Mouse (Mus musculus): Measurements from ENCODE around the gene Gm21671. TPM values are rescaled to one million over a fixed set of nuclear protein-coding genes. Genes with fewer than 3 reads are reported as not detected.

Gene Gm21671
- total and polyA plus RNA-seq, 3 experiments = not detected

Other genes starting within 250 kb of the Gm21671 start
- gene Xrcc2, start 248.6 kb downstream of the Gm21671 start, total RNA-seq (2012; rRNA removed) = 25.4 and 34.1 TPM in 2 replicates
- 10 to 100 TPM in 1 of 2 experiments, not detected in 1; 22.8 TPM for gene Xrcc2, start 248.6 kb downstream of the Gm21671 start, polyA plus RNA-seq (2012; ENCODE audit: insufficient read depth in 1 of 2, insufficient read length in 2 of 2, low read depth in 1 of 2, low replicate concordance in 2 of 2, missing spikeins in 1 of 2)
- 7.4 and 8.7 TPM in 2 replicates for gene Actr3b, start 194.4 kb downstream of the Gm21671 start, total RNA-seq (2012; rRNA removed)
- gene Actr3b, start 194.4 kb downstream of the Gm21671 start, polyA plus RNA-seq (2012; ENCODE audit: insufficient read depth in 1 of 2, insufficient read length in 2 of 2, low read depth in 1 of 2, low replicate concordance in 2 of 2, missing spikeins in 1 of 2) = 10 to 100 TPM in 1 of 2 experiments, not detected in 1; 11.1 TPM
- gene Gm21663, start 12.0 kb downstream of the Gm21671 start, total RNA-seq (2012; rRNA removed) = not detected in 2 replicates
- not detected for gene Gm21663, start 12.0 kb downstream of the Gm21671 start, polyA plus RNA-seq (2012; ENCODE audit: insufficient read depth in 1 of 2, insufficient read length in 2 of 2, low read depth in 1 of 2, low replicate concordance in 2 of 2, missing spikeins in 1 of 2)
- gene Gm21680, start 18.2 kb upstream of the Gm21671 start, total RNA-seq (2012; rRNA removed) = not detected in 2 replicates
- gene Gm21680, start 18.2 kb upstream of the Gm21671 start, polyA plus RNA-seq (2012; ENCODE audit: insufficient read depth in 1 of 2, insufficient read length in 2 of 2, low read depth in 1 of 2, low replicate concordance in 2 of 2, missing spikeins in 1 of 2) = not detected
- gene Gm21698, start 34.2 kb upstream of the Gm21671 start, total RNA-seq (2012; rRNA removed) = not detected in 2 replicates
- not detected for gene Gm21698, start 34.2 kb upstream of the Gm21671 start, polyA plus RNA-seq (2012; ENCODE audit: insufficient read depth in 1 of 2, insufficient read length in 2 of 2, low read depth in 1 of 2, low replicate concordance in 2 of 2, missing spikeins in 1 of 2)
- gene Gm1979, start 50.4 kb upstream of the Gm21671 start, total RNA-seq (2012; rRNA removed) = not detected in 2 replicates
- not detected for gene Gm1979, start 50.4 kb upstream of the Gm21671 start, polyA plus RNA-seq (2012; ENCODE audit: insufficient read depth in 1 of 2, insufficient read length in 2 of 2, low read depth in 1 of 2, low replicate concordance in 2 of 2, missing spikeins in 1 of 2)
- gene Gm5862, start 68.5 kb upstream of the Gm21671 start, total RNA-seq (2012; rRNA removed) = not detected in 2 replicates
- not detected for gene Gm5862, start 68.5 kb upstream of the Gm21671 start, polyA plus RNA-seq (2012; ENCODE audit: insufficient read depth in 1 of 2, insufficient read length in 2 of 2, low read depth in 1 of 2, low replicate concordance in 2 of 2, missing spikeins in 1 of 2)
- gene Speer4a, start 85.1 kb upstream of the Gm21671 start, total RNA-seq (2012; rRNA removed) = not detected in 2 replicates
- not detected for gene Speer4a, start 85.1 kb upstream of the Gm21671 start, polyA plus RNA-seq (2012; ENCODE audit: insufficient read depth in 1 of 2, insufficient read length in 2 of 2, low read depth in 1 of 2, low replicate concordance in 2 of 2, missing spikeins in 1 of 2)
- not detected in 2 replicates for gene Gm7347, start 104.2 kb upstream of the Gm21671 start, total RNA-seq (2012; rRNA removed)
- not detected for gene Gm7347, start 104.2 kb upstream of the Gm21671 start, polyA plus RNA-seq (2012; ENCODE audit: insufficient read depth in 1 of 2, insufficient read length in 2 of 2, low read depth in 1 of 2, low replicate concordance in 2 of 2, missing spikeins in 1 of 2)
- gene Gm10471, start 134.9 kb upstream of the Gm21671 start, total RNA-seq (2012; rRNA removed) = not detected in 2 replicates
- not detected for gene Gm10471, start 134.9 kb upstream of the Gm21671 start, polyA plus RNA-seq (2012; ENCODE audit: insufficient read depth in 1 of 2, insufficient read length in 2 of 2, low read depth in 1 of 2, low replicate concordance in 2 of 2, missing spikeins in 1 of 2)
- gene 5031410I06Rik, start 150.9 kb upstream of the Gm21671 start, total RNA-seq (2012; rRNA removed) = not detected in 2 replicates
- gene 5031410I06Rik, start 150.9 kb upstream of the Gm21671 start, polyA plus RNA-seq (2012; ENCODE audit: insufficient read depth in 1 of 2, insufficient read length in 2 of 2, low read depth in 1 of 2, low replicate concordance in 2 of 2, missing spikeins in 1 of 2) = not detected
- gene Gm10220, start 167.0 kb upstream of the Gm21671 start, total RNA-seq (2012; rRNA removed) = not detected in 2 replicates
- gene Gm10220, start 167.0 kb upstream of the Gm21671 start, polyA plus RNA-seq (2012; ENCODE audit: insufficient read depth in 1 of 2, insufficient read length in 2 of 2, low read depth in 1 of 2, low replicate concordance in 2 of 2, missing spikeins in 1 of 2) = not detected

All from MEL (cell line).